16 mouse cellular contexts compared by ENCODE assay signal in genomic region chr2:7237283-7237682, GRCm38 (mm10).
"Had no signal": no experiment of that assay in that cellular context is flagged by ENCODE, and none has a peak within 500 bp of the region (broad histone marks: within the 10 kb centered on the region; RNA-seq: fewer than 3 reads in every experiment).

No protein-coding gene starts in this region.

- ATAC-seq: midbrain, embryonic 16.5 days had no signal

- H3K9me3 ChIP-seq: limb, embryonic 12.5 days; lung, embryonic 15.5 days; midbrain, embryonic 12.5 days; neural tube, embryonic 13.5 days had no signal

- H3K9ac ChIP-seq: limb, embryonic 12.5 days; lung, embryonic 15.5 days; midbrain, embryonic 12.5 days; neural tube, embryonic 13.5 days had no signal

- H3K4me2 ChIP-seq: limb, embryonic 12.5 days; lung, embryonic 15.5 days; midbrain, embryonic 12.5 days; neural tube, embryonic 13.5 days had no signal

- H3K4me1 ChIP-seq: limb, embryonic 12.5 days; lung, embryonic 15.5 days; midbrain, embryonic 12.5 days had no signal

- H3K27ac ChIP-seq: kidney, postnatal 0 days; limb, embryonic 12.5 days; lung, embryonic 15.5 days; midbrain, embryonic 12.5 days; neural tube, embryonic 13.5 days had no signal

- H3K36me3 ChIP-seq: limb, embryonic 12.5 days; lung, embryonic 15.5 days; midbrain, embryonic 12.5 days; neural tube, embryonic 13.5 days had no signal

- DNase-seq: kidney, adult 11 months; kidney, adult 9 months; kidney, postnatal 4 days; liver; lung, postnatal 14 days; retina, postnatal 1 day; right cerebral cortex, postnatal 4 days; spleen, adult 18-20 months; thymus, adult 2 months; thymus, postnatal 25 days had no signal

- H3K27me3 ChIP-seq: limb, embryonic 12.5 days; lung, embryonic 15.5 days; midbrain, embryonic 12.5 days; neural tube, embryonic 13.5 days had no signal

- H3K4me3 ChIP-seq: limb, embryonic 12.5 days; lung, embryonic 15.5 days; midbrain, embryonic 12.5 days; neural tube, embryonic 13.5 days had no signal
